Mouse (Mus musculus) inflammation-experienced regulatory T-cells, adult 16 weeks (primary cell): ENCODE results near the gene Cabs1. TPM values are rescaled to one million over a fixed set of nuclear protein-coding genes. Genes with fewer than 3 reads are reported as not detected.

ENCODE experiments used
- polyA plus RNA-seq: library from polyadenylated mRNA; unstranded; fragments of 100-300 nt; shearing (Covaris generic); gene quantifications from one replicate; pipeline ENCODE4 v1.2.1, GENCODE M21; 2017

Cabs1 gene
- polyA plus RNA-seq: not detected

GRCm38 (mm10) chr5:87979139-87979538, at the start of gene Cabs1:
TSS of gene Cabs1 (plus strand) at chr5:87979439.

GRCm38 (mm10) chr5:87969201-87969600, 10.0 kb upstream of the Cabs1 start, which contains the start of the genes 2310003L06Rik and Gm28434:
TSS of gene 2310003L06Rik (plus strand) at chr5:87969459.
TSS of gene Gm28434 (plus strand) at chr5:87969517.

DNA sequence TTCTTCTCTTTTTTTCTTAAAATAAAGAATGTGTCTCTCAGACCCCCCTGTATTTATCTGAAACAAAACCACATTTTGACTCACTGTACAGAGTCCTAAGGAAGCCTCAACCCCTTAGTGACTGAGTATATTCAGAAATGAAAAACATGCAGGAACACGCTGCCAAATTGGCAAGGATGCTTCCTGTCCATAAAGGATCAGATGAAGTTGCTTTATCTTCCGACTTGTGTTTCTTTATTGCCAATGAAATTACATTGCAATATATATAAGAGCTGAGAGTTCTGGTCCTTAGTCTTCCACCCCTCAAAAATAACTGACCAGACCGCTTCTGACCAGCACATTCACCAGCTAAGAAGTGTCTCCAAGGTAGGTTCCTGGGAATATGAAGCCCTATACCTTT, 23.0 kb downstream of the Cabs1 start, which contains the start of gene Smr3a:
TSS of gene Smr3a (plus strand) at position 301 of the 400 bp plus-strand sequence.

Other genes with a start within 250 kb of the Cabs1 start
- gene Csn1s2a, start 204.9 kb upstream of the Cabs1 start, polyA plus RNA-seq: not detected
- gene Csn1s2b, start 171.4 kb upstream of the Cabs1 start, polyA plus RNA-seq: not detected
- not detected for gene Prr27, start 153.8 kb upstream of the Cabs1 start, polyA plus RNA-seq
- not detected for gene Odam, start 94.4 kb upstream of the Cabs1 start, polyA plus RNA-seq
- not detected for gene Csn3, start 53.9 kb upstream of the Cabs1 start, polyA plus RNA-seq
- gene 2310003L06Rik, start 10.0 kb upstream of the Cabs1 start, polyA plus RNA-seq: 0.24 TPM
- gene Gm28434, start 9.9 kb upstream of the Cabs1 start, polyA plus RNA-seq: not detected
- gene Smr3a, start 23.1 kb downstream of the Cabs1 start, polyA plus RNA-seq: not detected
- not detected for gene Smr2, start 107.1 kb downstream of the Cabs1 start, polyA plus RNA-seq
- gene Gm11116, start 132.1 kb downstream of the Cabs1 start, polyA plus RNA-seq: not detected
- not detected for gene Gm11115, start 174.7 kb downstream of the Cabs1 start, polyA plus RNA-seq